Mouse (Mus musculus) ES-E14 (cell line): ENCODE measurements around the gene Sestd1.

Experiments
- CHD2 ChIP-seq: IDR thresholded peaks from 2 replicates; pipeline ENCODE4 v1.6.1; 2014; ENCODE audit warnings: mild to moderate bottlenecking, low read depth, low read length, inconsistent platforms
- HCFC1 ChIP-seq: IDR thresholded peaks from 2 replicates; pipeline ENCODE4 v1.6.1; 2012; ENCODE audit warnings: low read length, inconsistent platforms, borderline replicate concordance; ENCODE audit not compliant: insufficient read depth
- MAFK ChIP-seq: IDR thresholded peaks from 2 replicates; pipeline ENCODE4 v1.6.1; 2014; ENCODE audit warnings: mild to moderate bottlenecking, low read depth, low read length, inconsistent platforms; ENCODE audit not compliant: insufficient read depth
- ZC3H11A ChIP-seq: IDR thresholded peaks from 2 replicates; pipeline ENCODE4 v1.6.1; 2012; ENCODE audit warnings: low read depth, mild to moderate bottlenecking, inconsistent platforms, low read length, borderline replicate concordance

DNA sequence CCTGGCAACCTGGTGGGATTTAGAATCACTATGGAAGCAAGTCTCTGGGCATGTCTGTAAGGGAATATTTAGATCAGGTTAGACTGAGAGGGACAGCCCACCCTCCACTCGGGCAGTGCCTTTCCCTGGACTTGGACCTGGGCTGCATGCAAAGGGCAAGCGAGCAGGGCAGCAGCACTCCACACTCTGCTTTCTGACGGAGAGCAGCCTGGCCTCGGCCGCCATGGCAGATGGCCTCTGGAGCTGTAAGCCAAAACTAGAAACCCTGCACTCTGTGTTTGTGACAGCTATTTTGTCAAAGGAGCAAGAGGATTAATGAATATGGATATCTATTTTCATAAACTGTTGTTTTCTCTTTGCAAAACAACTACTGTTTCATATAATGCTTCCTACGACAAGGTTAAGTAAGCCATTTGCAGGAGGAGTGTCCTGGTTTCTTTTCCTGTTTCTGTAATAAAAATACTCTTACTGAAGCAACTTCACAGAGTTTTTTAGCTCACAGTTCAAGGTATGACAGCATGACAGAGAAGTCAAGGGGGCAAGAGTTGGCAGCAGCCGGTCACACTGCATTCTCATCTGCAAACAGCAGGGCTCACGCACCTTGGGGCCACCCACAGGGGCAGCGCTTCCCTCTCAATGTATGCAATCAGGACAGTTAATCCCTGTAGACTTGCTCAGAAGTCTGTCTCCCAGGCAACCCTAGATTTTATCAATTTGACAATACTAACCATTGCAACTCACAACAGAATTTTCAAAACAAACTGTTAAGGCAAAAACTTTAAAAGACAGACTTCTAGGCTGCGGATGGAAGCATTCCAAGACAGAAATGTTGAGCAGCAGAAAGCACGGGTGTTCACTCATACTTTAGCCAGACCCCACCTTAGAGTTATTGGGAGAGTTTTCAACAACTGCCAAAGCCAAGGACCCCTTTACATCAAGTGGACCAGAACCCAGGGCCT lies 16.6 kb downstream of the Sestd1 start:
- no peak for TF ChIP-seq CHD2
- TF ChIP-seq MAFK = no peak
- no peak for TF ChIP-seq ZC3H11A
- no peak for TF ChIP-seq HCFC1
